8 mouse cellular contexts compared by ENCODE assay signal in the genomic region with DNA sequence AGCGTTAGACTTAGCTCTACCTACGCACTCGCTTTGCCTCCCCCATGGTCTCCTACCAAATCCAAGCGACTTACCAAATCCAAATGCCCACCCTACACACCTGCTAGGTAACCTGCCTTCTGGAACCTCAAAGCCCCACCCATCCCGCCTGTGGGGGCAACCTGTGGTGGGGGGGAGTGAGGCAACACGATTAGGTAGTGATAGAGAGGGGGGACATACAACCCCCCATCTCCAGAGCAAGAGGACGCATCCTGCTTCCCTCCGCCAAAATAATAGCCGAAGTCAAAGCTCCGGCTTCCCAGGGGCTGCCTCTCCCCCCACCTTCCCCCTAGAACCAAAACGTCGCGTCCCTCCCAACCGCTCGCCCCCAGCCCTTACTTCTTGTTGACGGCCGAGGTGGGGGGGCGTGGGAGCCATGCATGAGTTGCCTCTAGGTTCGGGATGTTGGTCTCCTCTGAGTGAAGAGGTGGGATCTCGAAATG.
A peak's percentile ranks its signal among the peaks of the same experiment; 100 is the strongest.
DNase-seq lines count a peak whose midpoint lies in the region; ATAC-seq and TF ChIP-seq lines count a peak whose summit lies in the region.

No protein-coding gene starts in this region.

- TF ChIP-seq CTCF in spleen, adult 2 months (IDR thresholded peaks at IDR 0.05; ENCODE audit: extremely low read depth, insufficient read depth, insufficient read length, insufficient replicate concordance), result no peak
- TF ChIP-seq CTCF in liver, postnatal 0 days (IDR thresholded peaks at IDR 0.05; ENCODE audit: low read depth), result no peak

- 1% methylated on average over 20 of the region's 20 CpGs for WGBS in spleen, adult 2 months
- WGBS in heart, embryonic 12.5 days, result under 1% methylated on average over 20 of the region's 20 CpGs
- under 1% methylated on average over 20 of the region's 20 CpGs for WGBS in kidney, embryonic 14.5 days
- under 1% methylated on average over 20 of the region's 20 CpGs for WGBS in liver, postnatal 0 days (ENCODE audit: insufficient replicate concordance)

- 0 out of 2 replicates have a peak, but pooled peaks cover 2% of the 10 kb centered on the region for H3K27me3 ChIP-seq in spleen, adult 2 months (ENCODE audit: control insufficient read depth, insufficient read depth, low read length)
- H3K27me3 ChIP-seq in heart, embryonic 12.5 days (replicated peaks), result peaks cover 51% of the 10 kb centered on the region
- peaks cover 69% of the 10 kb centered on the region for H3K27me3 ChIP-seq in kidney, embryonic 14.5 days (ENCODE audit: control insufficient read depth, insufficient read depth, low read length)
- H3K27me3 ChIP-seq in liver, postnatal 0 days (ENCODE audit: insufficient read depth, low read length), result peaks cover 56% of the 10 kb centered on the region

- H3K4me2 ChIP-seq in heart, embryonic 12.5 days, result peak overlapping the region; percentile 98
- peak overlapping the region; percentile 100 for H3K4me2 ChIP-seq in kidney, embryonic 14.5 days (replicated peaks; ENCODE audit: low read depth, low read length)
- peak overlapping the region; percentile 95 for H3K4me2 ChIP-seq in liver, postnatal 0 days (ENCODE audit: low read depth, low read length)

- peak in 1 of 2 experiments; percentile 50 for DNase-seq in spleen, adult 2 months (ENCODE audit: low read depth in 1 of 2, low spot score in 2 of 2)
- no peak for DNase-seq in spleen, postnatal 14 days (ENCODE audit: low spot score in 2 of 2)
- DNase-seq in cerebellum, adult 9-10 months, result peak; percentile 82
- peak; percentile 22 for DNase-seq in liver, postnatal 0 days
- peak; percentile 63 to 65 for DNase-seq in right cerebral cortex, postnatal 36 days (ENCODE audit: low spot score in 2 of 2)
- no peak for DNase-seq in embryo, embryonic 9.5 days (ENCODE audit: extremely low spot score)

- TF ChIP-seq EP300 in liver, postnatal 0 days (IDR thresholded peaks at IDR 0.05; ENCODE audit: low read depth), result no peak

- H3K27ac ChIP-seq in spleen, adult 2 months (ENCODE audit: insufficient read depth, low read length), result peak overlapping the region; percentile 92
- no peak overlapping the region for H3K27ac ChIP-seq in heart, embryonic 12.5 days (ENCODE audit: poor library complexity, severe bottlenecking)
- H3K27ac ChIP-seq in kidney, embryonic 14.5 days (ENCODE audit: low read depth, low read length), result no peak overlapping the region
- H3K27ac ChIP-seq in liver, postnatal 0 days (ENCODE audit: low read depth), result peak overlapping the region; percentile 48; the same call in 1 of the 2 replicates

- no peaks in the 10 kb centered on the region for H3K36me3 ChIP-seq in spleen, adult 2 months (ENCODE audit: control insufficient read depth, insufficient read depth, low read length)
- no peaks in the 10 kb centered on the region for H3K36me3 ChIP-seq in heart, embryonic 12.5 days
- H3K36me3 ChIP-seq in kidney, embryonic 14.5 days (ENCODE audit: control insufficient read depth, insufficient read depth, low read length), result no peaks in the 10 kb centered on the region
- H3K36me3 ChIP-seq in liver, postnatal 0 days (replicated peaks; ENCODE audit: insufficient read depth, low read length), result no peaks in the 10 kb centered on the region

- H3K4me1 ChIP-seq in spleen, adult 2 months (ENCODE audit: control insufficient read depth, insufficient read depth, insufficient read length), result peaks cover 15% of the 10 kb centered on the region
- H3K4me1 ChIP-seq in heart, embryonic 12.5 days (replicated peaks), result peaks cover 10% of the 10 kb centered on the region
- peaks cover 15% of the 10 kb centered on the region for H3K4me1 ChIP-seq in kidney, embryonic 14.5 days (ENCODE audit: control insufficient read depth, insufficient read depth, low read length)
- peaks cover 33% of the 10 kb centered on the region for H3K4me1 ChIP-seq in liver, postnatal 0 days (ENCODE audit: insufficient read depth)

- ATAC-seq in heart, embryonic 12.5 days (ENCODE audit: insufficient number of reproducible peaks, low FRiP score), result peak; percentile 24; the same call in 1 of the 2 replicates
- ATAC-seq in kidney, embryonic 14.5 days (ENCODE audit: low FRiP score, low TSS enrichment), result peak; percentile 20; the same call in 1 of the 2 replicates
- ATAC-seq in liver, postnatal 0 days, result no peak

- TF ChIP-seq POLR2A in spleen, adult 2 months (IDR thresholded peaks at IDR 0.05; ENCODE audit: low read depth, low read length), result no peak

- H3K9me3 ChIP-seq in heart, embryonic 12.5 days (replicated peaks), result no peaks in the 10 kb centered on the region
- H3K9me3 ChIP-seq in kidney, embryonic 14.5 days (ENCODE audit: control insufficient read depth, low read length), result no peaks in the 10 kb centered on the region
- no peaks in the 10 kb centered on the region for H3K9me3 ChIP-seq in liver, postnatal 0 days (ENCODE audit: low read length)

- H3K4me3 ChIP-seq in spleen, adult 2 months (ENCODE audit: extremely low read depth, insufficient read depth, insufficient read length), result peak overlapping the region; percentile 79
- H3K4me3 ChIP-seq in heart, embryonic 12.5 days, result peak overlapping the region; percentile 70
- H3K4me3 ChIP-seq in kidney, embryonic 14.5 days (ENCODE audit: low read length), result peak overlapping the region; percentile 71
- H3K4me3 ChIP-seq in liver, postnatal 0 days (ENCODE audit: low read depth, low read length), result peak overlapping the region; percentile 60

- peak overlapping the region; percentile 65 for H3K9ac ChIP-seq in heart, embryonic 12.5 days
- H3K9ac ChIP-seq in kidney, embryonic 14.5 days (ENCODE audit: low read depth, low read length), result peak overlapping the region; percentile 45; the same call in 1 of the 2 replicates
- H3K9ac ChIP-seq in liver, postnatal 0 days (replicated peaks), result peak overlapping the region; percentile 63

Comparison
In these comparisons a context has a peak if more than half of its experiments do, and no peak if none do; other contexts are left out.
1. DNase-seq: peak in cerebellum, adult 9-10 months (single experiment), liver, postnatal 0 days (single experiment) and right cerebral cortex, postnatal 36 days (2 of 2); none in spleen, postnatal 14 days (0 of 2) and embryo, embryonic 9.5 days (single experiment).
2. H3K27ac ChIP-seq: peak in spleen, adult 2 months (single experiment) and liver, postnatal 0 days (single experiment); none in heart, embryonic 12.5 days (single experiment) and kidney, embryonic 14.5 days (single experiment).
3. Peak in every context shown above with its lines, with median percentiles within 50 percentile points of each other: H3K4me3 ChIP-seq, H3K4me2 ChIP-seq and H3K9ac ChIP-seq.